Mouse (Mus musculus) testis, adult 2 months (tissue): Measurements from ENCODE around the gene Ghr.

Experiments
- CTCF ChIP-seq: fragments of 200-500 bp; IDR thresholded peaks from 2 replicates; pipeline ENCODE4 v1.5.1; 2012; ENCODE audit warnings: low read depth, mild to moderate bottlenecking, inconsistent platforms, low read length, moderate library complexity; ENCODE audit not compliant: control insufficient read depth, insufficient read depth, insufficient replicate concordance
- POLR2A ChIP-seq: fragments of 200-500 bp; IDR thresholded peaks from 2 replicates; pipeline ENCODE4 v1.6.1; 2012; ENCODE audit warnings: low read depth, mild to moderate bottlenecking, inconsistent platforms, low read length, moderate library complexity; ENCODE audit not compliant: control insufficient read depth

DNA sequence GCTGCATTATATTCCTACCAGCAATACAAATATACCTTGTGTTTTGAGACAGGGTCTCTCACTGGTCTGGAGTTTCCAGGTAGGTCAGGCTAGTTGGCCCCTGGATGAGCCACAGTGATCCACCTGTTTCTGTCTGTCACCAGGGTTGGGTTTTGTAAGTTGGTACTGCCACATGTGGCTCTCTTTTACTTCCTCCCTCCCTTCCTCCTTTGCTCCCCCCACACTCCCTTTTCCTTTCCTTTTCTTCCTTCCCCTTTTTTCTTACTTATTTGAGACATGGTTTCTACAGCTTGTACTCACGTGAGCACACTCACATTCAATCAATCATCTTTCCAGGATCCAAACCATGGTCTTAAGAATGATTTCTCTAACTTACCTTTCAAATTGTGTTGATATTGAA is 289.8 kb downstream of the Ghr start:
- no peak for TF ChIP-seq POLR2A
- TF ChIP-seq CTCF, result no peak
